Mouse (Mus musculus) erythroblast, embryonic 14.5 days (primary cell): ENCODE measurements around the gene Gm14326.
"Not testable (repeated sequence)": the region's sequence is repeated elsewhere in the genome, so short reads cannot be mapped to it uniquely, and the experiment has no call there.

Experiments
- GATA1 ChIP-seq: IDR thresholded peaks from 2 replicates; pipeline ENCODE4 v1.6.1; 2012; ENCODE audit warnings: low read length, inconsistent platforms, mixed read lengths
- TAL1 ChIP-seq: IDR thresholded peaks from 3 replicates; pipeline ENCODE4 v1.6.1; 2012; ENCODE audit warnings: low read length, inconsistent platforms, mixed read lengths

GRCm38 (mm10) chr2:177974814-177975213 is 17.7 kb upstream of the Gm14326 start:
- TF ChIP-seq TAL1, GATA1: not testable (repeated sequence)
